Mouse (Mus musculus) heart, postnatal 0 days (tissue): ENCODE data around the gene Gm27029. TPM values are rescaled to one million over a fixed set of nuclear protein-coding genes. Genes with fewer than 3 reads are reported as not detected.
"Not testable (repeated sequence)": the region's sequence is repeated elsewhere in the genome, so short reads cannot be mapped to it uniquely, and the experiment has no call there.

Experiments used
- ATAC-seq: fragments of 200-750 bp; cut with Nextera tagmentation; 2 replicates; pipeline ENCODE4 v1.8.0; 2017; ENCODE audit warnings: low read depth, moderate number of reproducible peaks, moderate library complexity; ENCODE audit not compliant: insufficient read depth
- DNase-seq: peaks from one replicate; pipeline ENCODE4 v3.0.0-alpha.2; 2016; ENCODE audit warnings: low spot score
- H3K27ac ChIP-seq: fragments of 300-500 bp; sonication (generic); 2 replicates; pipeline ENCODE4 v1.5.1; 2014; ENCODE audit warnings: low read depth, mild to moderate bottlenecking
- H3K27me3 ChIP-seq: fragments of 300-500 bp; sonication (generic); 2 replicates; pipeline ENCODE4 v1.6.1; 2014; ENCODE audit warnings: low read length, mixed read lengths; ENCODE audit not compliant: control insufficient read depth, insufficient read depth
- H3K36me3 ChIP-seq: fragments of 300-500 bp; sonication (generic); replicated peaks from 2 replicates; pipeline ENCODE4 v1.6.1; 2014; ENCODE audit warnings: low read length, mixed read lengths; ENCODE audit not compliant: control insufficient read depth, insufficient read depth
- H3K4me1 ChIP-seq: fragments of 300-500 bp; sonication (generic); 2 replicates; pipeline ENCODE4 v1.6.1; 2014; ENCODE audit warnings: antibody characterized with exemption; ENCODE audit not compliant: control insufficient read depth, insufficient read depth
- H3K4me2 ChIP-seq: fragments of 300-500 bp; sonication (generic); 2 replicates; pipeline ENCODE4 v1.6.1; 2014; ENCODE audit warnings: low read depth, mild to moderate bottlenecking, low read length, moderate library complexity
- H3K4me3 ChIP-seq: fragments of 300-500 bp; sonication (generic); 2 replicates; pipeline ENCODE4 v1.5.1; 2014; ENCODE audit warnings: low read depth, low read length
- H3K9ac ChIP-seq: fragments of 300-500 bp; sonication (generic); replicated peaks from 2 replicates; pipeline ENCODE4 v1.6.1; 2014; ENCODE audit warnings: low read depth, low read length, mixed read lengths
- H3K9me3 ChIP-seq: fragments of 300-500 bp; sonication (generic); replicated peaks from 2 replicates; pipeline ENCODE4 v1.6.1; 2016; ENCODE audit warnings: low read length; ENCODE audit not compliant: control insufficient read depth
- CTCF ChIP-seq: IDR thresholded peaks from 2 replicates; pipeline ENCODE4 v1.5.1; 2016; ENCODE audit warnings: antibody characterized with exemption, control low read depth, low read depth
- EP300 ChIP-seq: IDR thresholded peaks from 2 replicates; pipeline ENCODE4 v1.6.1; 2016; ENCODE audit warnings: antibody characterized with exemption, low read depth
- WGBS: fragments of 180-500 bp; shearing (Covaris S2); extraction: QIAGEN DNeasy Blood & Tissue Kit; methylation state at CpG from one replicate; pipeline ENCODE4 v1.1.7; 2014; 5-methylcytosine and 5-hydroxymethylcytosine counted together
- polyA plus RNA-seq: library from polyadenylated mRNA; unstranded; fragments of >200 nt; fragmentation: Nextera tagmentation; extraction: Ambion mirVana; gene quantifications from 2 replicates; pipeline ENCODE4 v1.2.1, GENCODE M21; 2015
- total RNA-seq: library from RNA; depleted of rRNA; stranded (reverse); fragments of >200 nt; gene quantifications from 2 replicates; pipeline ENCODE4 v1.2.3, GENCODE M21; 2014; ENCODE audit warnings: low replicate concordance; rRNA removed

The Gm27029 gene
- total RNA-seq (3.7 TPM in 1 of 2 replicates, not detected in the other), polyA plus RNA-seq (7.3 and 8.2 TPM in 2 replicates)

DNA sequence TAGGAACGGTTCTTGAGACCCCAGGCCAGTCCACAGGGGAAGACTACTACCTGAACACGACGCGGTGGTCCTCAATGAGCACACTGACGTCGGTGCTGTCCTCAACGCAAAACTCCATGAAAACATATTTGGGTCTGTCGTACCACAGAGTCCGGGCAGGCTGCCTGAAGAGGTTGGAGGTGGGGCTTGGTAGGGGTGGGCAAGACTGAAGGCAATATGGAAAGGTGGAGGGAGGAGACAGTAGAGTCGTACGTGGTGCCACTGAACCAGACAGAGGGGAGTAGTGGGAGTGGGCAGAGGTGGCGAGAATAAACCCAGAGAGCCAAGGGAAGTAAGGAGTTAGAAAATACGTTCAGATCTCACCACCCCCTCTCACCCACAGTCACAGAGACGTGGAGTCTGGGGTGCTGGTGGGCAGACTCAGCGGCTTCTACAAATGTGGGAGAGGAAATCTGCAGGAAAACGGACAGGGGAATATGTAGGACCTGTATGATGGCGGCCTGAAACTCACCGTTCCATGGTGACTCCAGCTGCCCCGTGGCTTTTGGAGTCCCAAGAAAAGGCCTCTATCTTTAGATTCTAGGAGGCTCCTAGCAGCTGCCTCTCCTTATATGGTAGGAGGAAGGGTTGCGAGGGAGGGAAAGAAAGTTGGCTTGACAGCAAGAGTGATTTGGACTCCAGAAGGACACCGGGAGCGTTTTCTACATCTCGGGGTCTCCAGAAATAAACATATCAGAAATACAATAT is at the start of gene Gm27029:
Gene Gm27029 (minus strand): TSS at position 692 of the 747 bp plus-strand sequence.
- Histone ChIP-seq H3K4me3 (peak within 1 kb of the TSS; percentile 97), H3K27ac (peak within 1 kb of the TSS; percentile 96), H3K27me3 (no peaks in the 10 kb centered on the region), H3K9me3 (no peaks in the 10 kb centered on the region), H3K4me1 (peaks cover 9% of the 10 kb centered on the region), H3K36me3 (peaks cover 12% of the 10 kb centered on the region; the same call in 1 of the 2 replicates), H3K9ac (peak within 1 kb of the TSS; percentile 88), H3K4me2 (peak within 1 kb of the TSS; percentile 99)
- no peak for TF ChIP-seq EP300
- TF ChIP-seq CTCF = no peak
- DNase-seq = peak; percentile 89
- WGBS = under 1% methylated on average over 23 of the region's 23 CpGs
- peak; percentile 83 for ATAC-seq

DNA sequence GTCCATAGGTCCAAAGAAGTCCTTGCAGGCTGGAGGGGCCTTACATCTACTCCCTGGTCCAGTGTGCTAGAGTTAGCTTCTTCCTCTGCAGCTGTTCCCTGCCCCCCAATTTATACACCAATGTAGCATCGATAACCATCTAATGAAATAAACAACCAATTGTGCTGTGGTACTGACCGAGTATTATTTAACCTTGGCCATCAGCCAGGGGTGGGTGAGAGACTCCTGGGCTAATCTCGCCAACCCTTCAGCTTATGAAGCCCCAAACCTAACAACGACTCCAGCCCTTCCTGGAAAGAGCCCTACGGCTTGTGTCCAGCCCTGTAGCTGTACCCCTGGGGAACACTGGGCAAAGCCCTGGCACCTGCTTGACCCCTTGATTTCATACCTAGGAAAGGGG is 49.7 kb upstream of the Gm27029 start:
- TF ChIP-seq EP300 = no peak
- TF ChIP-seq CTCF = no peak
- Histone ChIP-seq H3K36me3 (no peaks in the 10 kb centered on the region), H3K4me3 (no peak overlapping the region), H3K4me2 (no peak overlapping the region), H3K27me3 (no peaks in the 10 kb centered on the region), H3K9me3 (no peaks in the 10 kb centered on the region), H3K9ac (no peak overlapping the region), H3K4me1 (no peaks in the 10 kb centered on the region), H3K27ac (no peak overlapping the region)
- ATAC-seq (no peak), DNase-seq (no peak)
- 58% methylated on average over 5 of the region's 5 CpGs for WGBS

DNA sequence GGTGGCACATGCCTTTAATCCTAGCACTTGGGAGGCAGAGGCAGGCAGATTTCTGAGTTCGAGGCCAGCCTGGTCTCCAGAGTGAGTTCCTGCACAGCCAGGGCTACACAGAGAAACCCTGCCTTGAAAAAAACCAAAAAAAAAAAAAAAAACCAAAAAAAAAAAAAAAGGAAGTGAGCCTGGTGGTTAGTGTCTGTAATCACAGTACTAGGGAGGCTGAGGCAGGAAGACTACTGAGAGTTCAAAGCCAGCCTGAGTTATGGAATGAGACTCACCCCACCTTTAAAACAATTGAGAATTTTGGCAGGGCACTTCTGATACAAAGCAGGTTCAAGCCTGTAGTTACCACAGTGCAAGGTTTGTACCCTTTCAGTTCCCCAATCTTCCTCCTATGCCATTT is 49.1 kb upstream of the Gm27029 start:
- not testable (repeated sequence) for H3K36me3 ChIP-seq, H3K4me1 ChIP-seq, H3K27ac ChIP-seq, H3K9me3 ChIP-seq, ATAC-seq, H3K4me2 ChIP-seq, H3K9ac ChIP-seq, H3K4me3 ChIP-seq, H3K27me3 ChIP-seq, DNase-seq
- 62% methylated on average over 1 of the region's 1 CpGs for WGBS

DNA sequence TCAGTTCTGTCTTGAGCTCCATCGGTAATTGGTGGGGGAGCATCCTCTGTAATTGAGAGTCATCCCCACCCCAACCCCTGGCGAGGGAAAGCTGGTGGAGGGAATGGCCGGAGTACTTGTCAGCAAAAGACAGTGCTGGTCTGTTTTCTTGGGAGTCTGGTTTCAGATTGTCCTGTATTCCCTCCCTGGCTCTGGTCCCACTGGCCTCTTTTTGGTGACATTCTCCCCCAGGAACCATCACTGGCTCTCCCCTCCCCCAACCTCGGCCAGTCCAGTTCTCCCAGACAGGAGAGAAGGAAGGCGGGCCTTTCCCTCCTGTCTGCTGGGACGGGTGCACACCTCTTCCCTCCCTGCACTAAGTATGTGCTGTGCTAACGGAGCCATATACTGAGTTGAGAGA is 47.7 kb upstream of the Gm27029 start:
- H3K4me1 ChIP-seq = 0 out of 2 replicates have a peak, but pooled peaks cover 4% of the 10 kb centered on the region
- H3K9me3 ChIP-seq = no peaks in the 10 kb centered on the region
- no peak for TF ChIP-seq CTCF
- TF ChIP-seq EP300 = no peak
- ATAC-seq = no peak
- H3K27me3 ChIP-seq = no peaks in the 10 kb centered on the region
- no peak for DNase-seq
- no peaks in the 10 kb centered on the region for H3K36me3 ChIP-seq
- H3K4me3 ChIP-seq = no peak overlapping the region
- no peak overlapping the region for H3K4me2 ChIP-seq
- no peak overlapping the region for H3K9ac ChIP-seq
- no peak overlapping the region for H3K27ac ChIP-seq
- WGBS = 54% methylated on average over 7 of the region's 7 CpGs

DNA sequence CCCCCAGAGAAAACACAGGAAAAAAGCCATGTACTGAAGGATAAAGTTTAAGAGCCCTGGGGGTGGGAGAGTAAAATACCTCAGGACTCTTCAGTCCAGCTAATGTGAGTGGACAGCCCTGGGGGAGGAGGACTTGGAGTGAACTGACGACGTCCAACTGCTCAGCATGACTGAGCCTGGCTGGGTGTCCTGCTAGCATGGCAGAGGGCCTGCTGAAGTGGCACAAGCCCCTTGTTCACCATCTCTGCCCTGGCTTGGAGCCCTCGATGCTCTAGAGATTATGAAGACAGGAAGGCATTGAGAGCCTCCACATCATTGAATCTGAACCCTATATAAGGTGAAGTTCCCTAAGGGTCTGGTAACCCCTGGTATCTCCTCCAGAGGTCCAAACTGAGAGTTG is 47.3 kb upstream of the Gm27029 start:
- DNase-seq (no peak), ATAC-seq (no peak)
- no peak for TF ChIP-seq CTCF
- no peak for TF ChIP-seq EP300
- Histone ChIP-seq H3K4me2 (no peak overlapping the region), H3K27me3 (no peaks in the 10 kb centered on the region), H3K36me3 (no peaks in the 10 kb centered on the region), H3K4me3 (no peak overlapping the region), H3K9me3 (no peaks in the 10 kb centered on the region), H3K27ac (no peak overlapping the region), H3K9ac (no peak overlapping the region), H3K4me1 (0 out of 2 replicates have a peak, but pooled peaks cover 6% of the 10 kb centered on the region)
- 52% methylated on average over 3 of the region's 3 CpGs for WGBS
